In genomic region chr11:44089514-44089913, GRCm38 (mm10) we compare ENCODE assay signal across 24 mouse cellular contexts.
DNase-seq lines count a peak whose midpoint lies in the region; ATAC-seq and TF ChIP-seq lines count a peak whose summit lies in the region.
"Had no signal": no experiment of that assay in that cellular context is flagged by ENCODE, and none has a peak within 500 bp of the region (broad histone marks: within the 10 kb centered on the region; RNA-seq: fewer than 3 reads in every experiment).

No protein-coding gene starts in this region.

- H3K4me2 ChIP-seq in kidney, postnatal 0 days (ENCODE audit: low read length), result no peak overlapping the region
- H3K4me2 ChIP-seq: embryonic facial prominence, embryonic 13.5 days; embryonic facial prominence, embryonic 15.5 days; forebrain, embryonic 12.5 days had no signal

- TF ChIP-seq CTCF in kidney, postnatal 0 days (IDR thresholded peaks at IDR 0.05; ENCODE audit: low read depth), result peak; percentile 3; the same call in 1 of the 2 replicates

- no peaks in the 10 kb centered on the region for H3K4me1 ChIP-seq in kidney, postnatal 0 days (replicated peaks; ENCODE audit: insufficient read depth, low read length)
- no peaks in the 10 kb centered on the region for H3K4me1 ChIP-seq in hindbrain, embryonic 10.5 days (replicated peaks)
- H3K4me1 ChIP-seq: embryonic facial prominence, embryonic 13.5 days; embryonic facial prominence, embryonic 15.5 days; forebrain, embryonic 10.5 days; forebrain, embryonic 12.5 days had no signal

- H3K4me3 ChIP-seq in kidney, postnatal 0 days (replicated peaks; ENCODE audit: low read depth, low read length), result no peak overlapping the region
- H3K4me3 ChIP-seq in hindbrain, embryonic 10.5 days, result no peak overlapping the region
- H3K4me3 ChIP-seq: embryonic facial prominence, embryonic 13.5 days; embryonic facial prominence, embryonic 15.5 days; erythroblast, embryonic 14.5 days; forebrain, embryonic 10.5 days; forebrain, embryonic 12.5 days had no signal

- 90% methylated on average over 9 of the region's 9 CpGs for WGBS in kidney, postnatal 0 days
- 90% methylated on average over 9 of the region's 9 CpGs for WGBS in hindbrain, embryonic 10.5 days

- H3K27ac ChIP-seq in kidney, postnatal 0 days, result no peak overlapping the region
- no peak overlapping the region for H3K27ac ChIP-seq in hindbrain, embryonic 10.5 days
- H3K27ac ChIP-seq: embryonic facial prominence, embryonic 13.5 days; embryonic facial prominence, embryonic 15.5 days; forebrain, embryonic 10.5 days; forebrain, embryonic 12.5 days had no signal

- no peaks in the 10 kb centered on the region for H3K27me3 ChIP-seq in kidney, postnatal 0 days (ENCODE audit: insufficient read depth, low read length)
- no peaks in the 10 kb centered on the region for H3K27me3 ChIP-seq in hindbrain, embryonic 10.5 days (ENCODE audit: insufficient read depth, poor library complexity, severe bottlenecking)
- H3K27me3 ChIP-seq: embryonic facial prominence, embryonic 13.5 days; embryonic facial prominence, embryonic 15.5 days; forebrain, embryonic 12.5 days had no signal

- H3K9ac ChIP-seq in kidney, postnatal 0 days (ENCODE audit: low read depth, low read length), result no peak overlapping the region
- H3K9ac ChIP-seq: embryonic facial prominence, embryonic 13.5 days; embryonic facial prominence, embryonic 15.5 days; forebrain, embryonic 12.5 days had no signal

- no peak for DNase-seq in kidney, postnatal 0 days (ENCODE audit: low spot score)
- DNase-seq in kidney, postnatal 25 days, result no peak
- DNase-seq in ES-CJ7 (ENCODE audit: low read depth, low spot score) (peak; percentile 18), ZHBTc4 (ENCODE audit: low read depth, low spot score) (peak; percentile 5)
- DNase-seq in hindbrain, embryonic 10.5 days (ENCODE audit: low spot score), result no peak
- DNase-seq in lung, postnatal 4 days, result no peak
- no peak for DNase-seq in urinary bladder, adult 2 months (ENCODE audit: low spot score)
- DNase-seq: adrenal gland, adult 2 months; adrenal gland, postnatal 10 days; adrenal gland, postnatal 25 days; cerebellum, adult 11 months; cerebellum, adult 18-20 months; cerebellum, adult 8-10 months; cerebellum, adult 9-11 months; cerebellum, postnatal 14 days; cerebellum, postnatal 36 days; embryo, embryonic 11 days had no signal

- ATAC-seq in kidney, postnatal 0 days (replicated peaks; ENCODE audit: low FRiP score, low read depth), result no peak
- ATAC-seq: forebrain, embryonic 14.5 days; forebrain, embryonic 16.5 days had no signal

- H3K36me3 ChIP-seq in kidney, postnatal 0 days (ENCODE audit: insufficient read depth, low read length), result no peaks in the 10 kb centered on the region
- H3K36me3 ChIP-seq in hindbrain, embryonic 10.5 days, result no peaks in the 10 kb centered on the region
- H3K36me3 ChIP-seq: embryonic facial prominence, embryonic 13.5 days; embryonic facial prominence, embryonic 15.5 days; forebrain, embryonic 10.5 days; forebrain, embryonic 12.5 days had no signal

- H3K9me3 ChIP-seq in kidney, postnatal 0 days (replicated peaks; ENCODE audit: low read length), result no peaks in the 10 kb centered on the region
- no peaks in the 10 kb centered on the region for H3K9me3 ChIP-seq in hindbrain, embryonic 10.5 days
- H3K9me3 ChIP-seq: embryonic facial prominence, embryonic 15.5 days; forebrain, embryonic 10.5 days; forebrain, embryonic 12.5 days had no signal

Comparison
In these comparisons a context has a peak if more than half of its experiments do, and no peak if none do; other contexts are left out.
1. DNase-seq: peak in ES-CJ7 (single experiment) and ZHBTc4 (single experiment); none in kidney, postnatal 0 days (single experiment), kidney, postnatal 25 days (0 of 2), hindbrain, embryonic 10.5 days (single experiment), lung, postnatal 4 days (0 of 2) and urinary bladder, adult 2 months (single experiment).